Mouse (Mus musculus) myocyte (in vitro differentiated cells): ENCODE results near the gene Sec22b.

Experiments
- E2F4 ChIP-seq: IDR thresholded peaks from one replicate; pipeline ENCODE4 v1.6.1; 2011; ENCODE audit warnings: mild to moderate bottlenecking, control low read depth, moderate library complexity; ENCODE audit not compliant: insufficient read depth
- MAX ChIP-seq: IDR thresholded peaks from one replicate; pipeline ENCODE4 v1.6.1; 2011; ENCODE audit warnings: low read depth, mild to moderate bottlenecking, control low read depth
- MYOD1 ChIP-seq, 3 experiments: IDR thresholded peaks; one replicate each; pipeline ENCODE4 v1.6.1; 2011; ENCODE audit warnings: control low read depth in 2 of 3, low read depth in 2 of 3, mild to moderate bottlenecking in 2 of 3, moderate library complexity in 1 of 3; ENCODE audit not compliant: insufficient read length in 2 of 3, control insufficient read depth in 1 of 3
- MYOG ChIP-seq, 3 experiments: IDR thresholded peaks; one replicate each; pipeline ENCODE4 v1.6.1; 2011; ENCODE audit warnings: control low read depth in 2 of 3, low read depth in 2 of 3, mild to moderate bottlenecking in 2 of 3; ENCODE audit not compliant: insufficient read length in 2 of 3, control insufficient read depth in 1 of 3, insufficient read depth in 1 of 3
- POLR2A ChIP-seq: IDR thresholded peaks from one replicate; pipeline ENCODE4 v1.6.1; 2011; ENCODE audit warnings: low read depth, mild to moderate bottlenecking, control low read depth, moderate library complexity; ENCODE audit not compliant: insufficient read length
- POLR2AphosphoS2 ChIP-seq: IDR thresholded peaks from one replicate; pipeline ENCODE4 v1.6.1; 2011; ENCODE audit warnings: low read depth, control low read depth; ENCODE audit not compliant: insufficient read length
- REST ChIP-seq: IDR thresholded peaks from one replicate; pipeline ENCODE4 v1.6.1; 2011; ENCODE audit warnings: mild to moderate bottlenecking, control low read depth, moderate library complexity; ENCODE audit not compliant: insufficient read depth, insufficient read length

- TF ChIP-seq MYOG (IDR thresholded peaks at IDR 0.05; ENCODE audit: control insufficient read depth in 1 of 3, insufficient read depth in 1 of 3, insufficient read length in 2 of 3, low read depth in 2 of 3) (no peak), POLR2A (no peak), MAX (no peak), REST (no peak), POLR2AphosphoS2 (no peak), MYOD1 (IDR thresholded peaks at IDR 0.05; ENCODE audit: control insufficient read depth in 1 of 3, insufficient read length in 2 of 3, low read depth in 2 of 3) (no peak), E2F4 (no peak)
Observed at GRCm38 (mm10) chr3:97915081-97915480, 14.1 kb downstream of the Sec22b start.
